Mouse (Mus musculus): ENCODE data around the gene Cd47. TPM values are rescaled to one million over a fixed set of nuclear protein-coding genes. Genes with fewer than 3 reads are reported as not detected.
A peak's percentile ranks its signal among the peaks of the same experiment; 100 is the strongest.

Cd47 gene
- polyA plus RNA-seq, 1 experiment from 2014 or later, result 123 TPM

- Histone ChIP-seq H3K4me2 (no peak overlapping the region), H3K9me3 (no peaks in the 10 kb centered on the region), H3K4me3 (no peak overlapping the region), H3K9ac (no peak overlapping the region), H3K36me3 (no peaks in the 10 kb centered on the region), H3K27me3 (no peaks in the 10 kb centered on the region), H3K4me1 (0 out of 2 replicates have a peak, but pooled peaks cover 3% of the 10 kb centered on the region), H3K27ac (no peak overlapping the region)
- 83% methylated on average over 1 of the region's 1 CpGs for WGBS
- no peak for ATAC-seq (ENCODE audit: borderline replicate concordance, extremely low read depth, low FRiP score, low TSS enrichment)
Measured at GRCm38 (mm10) chr16:49924941-49925340, 124.6 kb downstream of the Cd47 start.

GRCm38 (mm10) chr16:49933274-49933673 is 132.9 kb downstream of the Cd47 start:
- H3K4me3 ChIP-seq, result no peak overlapping the region
- no peak overlapping the region for H3K27ac ChIP-seq
- H3K4me2 ChIP-seq, result no peak overlapping the region
- no peaks in the 10 kb centered on the region for H3K9me3 ChIP-seq
- peaks cover 16% of the 10 kb centered on the region for H3K4me1 ChIP-seq
- H3K27me3 ChIP-seq, result no peaks in the 10 kb centered on the region
- WGBS, result 75% methylated on average over 5 of the region's 5 CpGs
- no peaks in the 10 kb centered on the region for H3K36me3 ChIP-seq
- no peak overlapping the region for H3K9ac ChIP-seq
- ATAC-seq (ENCODE audit: borderline replicate concordance, extremely low read depth, low FRiP score, low TSS enrichment), result no peak

- no peaks in the 10 kb centered on the region for H3K9me3 ChIP-seq
- 77% methylated on average over 6 of the region's 6 CpGs for WGBS
- no peaks in the 10 kb centered on the region for H3K36me3 ChIP-seq
- H3K4me3 ChIP-seq, result no peak overlapping the region
- no peak for ATAC-seq (ENCODE audit: borderline replicate concordance, extremely low read depth, low FRiP score, low TSS enrichment)
- H3K9ac ChIP-seq, result no peak overlapping the region
- no peaks in the 10 kb centered on the region for H3K27me3 ChIP-seq
- H3K27ac ChIP-seq, result no peak overlapping the region
- H3K4me2 ChIP-seq, result no peak overlapping the region
- peaks cover 19% of the 10 kb centered on the region for H3K4me1 ChIP-seq
Measured at GRCm38 (mm10) chr16:49936008-49936443, 135.7 kb downstream of the Cd47 start.

GRCm38 (mm10) chr16:49936793-49937192 is 136.5 kb downstream of the Cd47 start:
- Histone ChIP-seq H3K9me3 (no peaks in the 10 kb centered on the region), H3K27me3 (no peaks in the 10 kb centered on the region), H3K4me3 (no peak overlapping the region), H3K27ac (no peak overlapping the region), H3K36me3 (no peaks in the 10 kb centered on the region), H3K9ac (no peak overlapping the region), H3K4me2 (no peak overlapping the region), H3K4me1 (peaks cover 19% of the 10 kb centered on the region)
- ATAC-seq (ENCODE audit: borderline replicate concordance, extremely low read depth, low FRiP score, low TSS enrichment), result no peak
- WGBS, result 59% methylated on average over 5 of the region's 5 CpGs

GRCm38 (mm10) chr16:49937218-49938165 is 137.2 kb downstream of the Cd47 start:
- peak; percentile 48; the same call in 1 of the 2 replicates for ATAC-seq (ENCODE audit: borderline replicate concordance, extremely low read depth, low FRiP score, low TSS enrichment)
- H3K4me2 ChIP-seq, result no peak overlapping the region
- H3K9me3 ChIP-seq, result no peaks in the 10 kb centered on the region
- no peak overlapping the region for H3K27ac ChIP-seq
- H3K4me1 ChIP-seq, result peaks cover 19% of the 10 kb centered on the region
- H3K27me3 ChIP-seq, result no peaks in the 10 kb centered on the region
- H3K4me3 ChIP-seq, result no peak overlapping the region
- H3K9ac ChIP-seq, result no peak overlapping the region
- H3K36me3 ChIP-seq, result no peaks in the 10 kb centered on the region
- 36% methylated on average over 11 of the region's 11 CpGs for WGBS

GRCm38 (mm10) chr16:49938483-49939301 is 138.4 kb downstream of the Cd47 start:
- Histone ChIP-seq H3K9ac (no peak overlapping the region), H3K36me3 (no peaks in the 10 kb centered on the region), H3K4me3 (no peak overlapping the region), H3K4me1 (peaks cover 19% of the 10 kb centered on the region), H3K27me3 (no peaks in the 10 kb centered on the region), H3K4me2 (no peak overlapping the region), H3K27ac (no peak overlapping the region), H3K9me3 (no peaks in the 10 kb centered on the region)
- 74% methylated on average over 7 of the region's 7 CpGs for WGBS
- ATAC-seq (ENCODE audit: borderline replicate concordance, extremely low read depth, low FRiP score, low TSS enrichment), result no peak

GRCm38 (mm10) chr16:49939376-49939775 is 139.0 kb downstream of the Cd47 start:
- Histone ChIP-seq H3K4me3 (no peak overlapping the region), H3K36me3 (no peaks in the 10 kb centered on the region), H3K9me3 (no peaks in the 10 kb centered on the region), H3K27me3 (no peaks in the 10 kb centered on the region), H3K4me2 (no peak overlapping the region), H3K4me1 (peaks cover 19% of the 10 kb centered on the region), H3K27ac (no peak overlapping the region), H3K9ac (no peak overlapping the region)
- 89% methylated on average over 2 of the region's 2 CpGs for WGBS
- ATAC-seq (ENCODE audit: borderline replicate concordance, extremely low read depth, low FRiP score, low TSS enrichment), result no peak

- H3K27ac ChIP-seq, result no peak overlapping the region
- H3K36me3 ChIP-seq, result no peaks in the 10 kb centered on the region
- H3K4me3 ChIP-seq, result no peak overlapping the region
- H3K4me2 ChIP-seq, result no peak overlapping the region
- H3K27me3 ChIP-seq, result no peaks in the 10 kb centered on the region
- H3K9me3 ChIP-seq, result no peaks in the 10 kb centered on the region
- H3K9ac ChIP-seq, result no peak overlapping the region
- ATAC-seq (ENCODE audit: borderline replicate concordance, extremely low read depth, low FRiP score, low TSS enrichment), result no peak
- H3K4me1 ChIP-seq, result peaks cover 19% of the 10 kb centered on the region
Measured at GRCm38 (mm10) chr16:49940473-49940872, 140.1 kb downstream of the Cd47 start.

- Histone ChIP-seq H3K4me1 (peaks cover 19% of the 10 kb centered on the region), H3K9ac (no peak overlapping the region), H3K27me3 (no peaks in the 10 kb centered on the region), H3K27ac (no peak overlapping the region), H3K4me3 (no peak overlapping the region), H3K9me3 (no peaks in the 10 kb centered on the region), H3K4me2 (no peak overlapping the region), H3K36me3 (no peaks in the 10 kb centered on the region)
- 86% methylated on average over 1 of the region's 1 CpGs for WGBS
- ATAC-seq (ENCODE audit: borderline replicate concordance, extremely low read depth, low FRiP score, low TSS enrichment), result no peak
Measured at GRCm38 (mm10) chr16:49941031-49941430, 140.7 kb downstream of the Cd47 start.

GRCm38 (mm10) chr16:49943726-49944125 is 143.4 kb downstream of the Cd47 start:
- Histone ChIP-seq H3K9ac (no peak overlapping the region), H3K4me2 (no peak overlapping the region), H3K27me3 (no peaks in the 10 kb centered on the region), H3K4me1 (no peaks in the 10 kb centered on the region), H3K27ac (no peak overlapping the region), H3K9me3 (no peaks in the 10 kb centered on the region), H3K4me3 (no peak overlapping the region), H3K36me3 (no peaks in the 10 kb centered on the region)
- ATAC-seq (ENCODE audit: borderline replicate concordance, extremely low read depth, low FRiP score, low TSS enrichment), result no peak
- whole genome bisulfite sequencing, result 68% methylated on average over 1 of the region's 1 CpGs

GRCm38 (mm10) chr16:49945084-49945483 is 144.8 kb downstream of the Cd47 start:
- Histone ChIP-seq H3K27me3 (no peaks in the 10 kb centered on the region), H3K9me3 (no peaks in the 10 kb centered on the region), H3K4me2 (no peak overlapping the region), H3K27ac (no peak overlapping the region), H3K36me3 (no peaks in the 10 kb centered on the region), H3K9ac (no peak overlapping the region), H3K4me3 (no peak overlapping the region), H3K4me1 (no peaks in the 10 kb centered on the region)
- ATAC-seq (ENCODE audit: borderline replicate concordance, extremely low read depth, low FRiP score, low TSS enrichment), result no peak
- 71% methylated on average over 5 of the region's 5 CpGs for WGBS

- ATAC-seq (ENCODE audit: borderline replicate concordance, extremely low read depth, low FRiP score, low TSS enrichment), result no peak
- no peaks in the 10 kb centered on the region for H3K9me3 ChIP-seq
- peaks cover 7% of the 10 kb centered on the region for H3K4me1 ChIP-seq
- H3K27me3 ChIP-seq, result no peaks in the 10 kb centered on the region
- H3K27ac ChIP-seq, result no peak overlapping the region
- no peak overlapping the region for H3K9ac ChIP-seq
- no peaks in the 10 kb centered on the region for H3K36me3 ChIP-seq
- WGBS, result 63% methylated on average over 3 of the region's 3 CpGs
- no peak overlapping the region for H3K4me3 ChIP-seq
- no peak overlapping the region for H3K4me2 ChIP-seq
Measured at GRCm38 (mm10) chr16:49947049-49947448, 146.7 kb downstream of the Cd47 start.

Data from lung, embryonic 15.5 days (tissue).